Mouse (Mus musculus) hindbrain, embryonic 15.5 days (tissue): ENCODE results near the gene Serpina3g. TPM values are rescaled to one million over a fixed set of nuclear protein-coding genes. Genes with fewer than 3 reads are reported as not detected.

Source experiments
- ATAC-seq: fragments of 200-750 bp; cut with Nextera tagmentation; 2 replicates; pipeline ENCODE4 v1.8.0; 2017; ENCODE audit warnings: low read depth, moderate number of reproducible peaks, moderate TSS enrichment; ENCODE audit not compliant: low FRiP score
- H3K27ac ChIP-seq: fragments of 300-500 bp; sonication (generic); replicated peaks from 2 replicates; pipeline ENCODE4 v1.5.1; 2015; ENCODE audit warnings: mild to moderate bottlenecking, inconsistent platforms
- H3K27me3 ChIP-seq: fragments of 300-500 bp; sonication (generic); 2 replicates; pipeline ENCODE4 v1.6.1; 2015; ENCODE audit warnings: control low read depth, inconsistent platforms
- H3K36me3 ChIP-seq: fragments of 300-500 bp; sonication (generic); 2 replicates; pipeline ENCODE4 v1.6.1; 2015; ENCODE audit warnings: control low read depth, inconsistent platforms
- H3K4me1 ChIP-seq: fragments of 300-500 bp; sonication (generic); replicated peaks from 2 replicates; pipeline ENCODE4 v1.6.1; 2015; ENCODE audit warnings: control low read depth, inconsistent platforms
- H3K4me2 ChIP-seq: fragments of 300-500 bp; sonication (generic); 2 replicates; pipeline ENCODE4 v1.6.1; 2015; ENCODE audit warnings: moderate library complexity, mild to moderate bottlenecking, inconsistent platforms
- H3K4me3 ChIP-seq: fragments of 300-500 bp; sonication (generic); 2 replicates; pipeline ENCODE4 v1.5.1; 2015; ENCODE audit warnings: mild to moderate bottlenecking, inconsistent platforms
- H3K9ac ChIP-seq: fragments of 300-500 bp; sonication (generic); 2 replicates; pipeline ENCODE4 v1.6.1; 2015; ENCODE audit warnings: inconsistent platforms
- H3K9me3 ChIP-seq: fragments of 300-500 bp; sonication (generic); 2 replicates; pipeline ENCODE4 v1.6.1; 2016; ENCODE audit warnings: control low read depth, inconsistent platforms
- WGBS: fragments of 180-500 bp; shearing (Covaris S2); methylation state at CpG from one replicate; pipeline ENCODE4 v1.1.7; 2015; 5-methylcytosine and 5-hydroxymethylcytosine counted together
- polyA plus RNA-seq: library from polyadenylated mRNA; unstranded; fragments of >200 nt; fragmentation: Nextera tagmentation; extraction: Ambion mirVana; gene quantifications from 2 replicates; pipeline ENCODE4 v1.2.1, GENCODE M21; 2015

Serpina3g gene
- 0.88 and 2.4 TPM in 2 replicates for polyA plus RNA-seq

GRCm38 (mm10) chr12:104235915-104236314 lies at the start of gene Serpina3g:
Gene Serpina3g, plus strand, starts transcription at chr12:104236245.
- Histone ChIP-seq H3K36me3 (no peaks in the 10 kb centered on the region), H3K4me3 (no peak within 1 kb of the TSS), H3K9ac (no peak within 1 kb of the TSS), H3K27me3 (no peaks in the 10 kb centered on the region), H3K9me3 (no peaks in the 10 kb centered on the region), H3K27ac (no peak within 1 kb of the TSS), H3K4me2 (no peak within 1 kb of the TSS), H3K4me1 (no peaks in the 10 kb centered on the region)
- ATAC-seq = no peak
- WGBS = 83% methylated on average over 5 of the region's 5 CpGs

- H3K4me3 ChIP-seq = no peak overlapping the region
- no peaks in the 10 kb centered on the region for H3K9me3 ChIP-seq
- no peaks in the 10 kb centered on the region for H3K27me3 ChIP-seq
- ATAC-seq = no peak
- H3K9ac ChIP-seq = no peak overlapping the region
- H3K27ac ChIP-seq = no peak overlapping the region
- H3K4me2 ChIP-seq = no peak overlapping the region
- H3K4me1 ChIP-seq = no peaks in the 10 kb centered on the region
- no peaks in the 10 kb centered on the region for H3K36me3 ChIP-seq
- WGBS = 75% methylated on average over 2 of the region's 2 CpGs
Measured at GRCm38 (mm10) chr12:104189246-104189645, 46.8 kb upstream of the Serpina3g start.

GRCm38 (mm10) chr12:104190852-104191251 lies 45.2 kb upstream of the Serpina3g start:
- H3K4me1 ChIP-seq = no peaks in the 10 kb centered on the region
- no peak overlapping the region for H3K27ac ChIP-seq
- ATAC-seq = no peak
- no peaks in the 10 kb centered on the region for H3K27me3 ChIP-seq
- H3K4me2 ChIP-seq = no peak overlapping the region
- no peak overlapping the region for H3K4me3 ChIP-seq
- no peaks in the 10 kb centered on the region for H3K9me3 ChIP-seq
- H3K36me3 ChIP-seq = no peaks in the 10 kb centered on the region
- H3K9ac ChIP-seq = no peak overlapping the region

- no peak overlapping the region for H3K27ac ChIP-seq
- no peak overlapping the region for H3K4me3 ChIP-seq
- no peak overlapping the region for H3K4me2 ChIP-seq
- H3K36me3 ChIP-seq = no peaks in the 10 kb centered on the region
- no peaks in the 10 kb centered on the region for H3K9me3 ChIP-seq
- no peaks in the 10 kb centered on the region for H3K27me3 ChIP-seq
- no peak for ATAC-seq
- H3K9ac ChIP-seq = no peak overlapping the region
- H3K4me1 ChIP-seq = no peaks in the 10 kb centered on the region
- WGBS = 81% methylated on average over 4 of the region's 4 CpGs
Measured at GRCm38 (mm10) chr12:104209149-104209548, 26.9 kb upstream of the Serpina3g start.

- Histone ChIP-seq H3K4me3 (no peak overlapping the region), H3K4me1 (no peaks in the 10 kb centered on the region), H3K36me3 (no peaks in the 10 kb centered on the region), H3K27me3 (no peaks in the 10 kb centered on the region), H3K4me2 (no peak overlapping the region), H3K9ac (no peak overlapping the region), H3K9me3 (no peaks in the 10 kb centered on the region), H3K27ac (no peak overlapping the region)
- WGBS = 98% methylated on average over 2 of the region's 2 CpGs
- ATAC-seq = no peak
Measured at GRCm38 (mm10) chr12:104209802-104210201, 26.2 kb upstream of the Serpina3g start.

- Histone ChIP-seq H3K4me1 (no peaks in the 10 kb centered on the region), H3K9ac (no peak overlapping the region), H3K36me3 (no peaks in the 10 kb centered on the region), H3K4me2 (no peak overlapping the region), H3K4me3 (no peak overlapping the region), H3K27ac (no peak overlapping the region), H3K9me3 (no peaks in the 10 kb centered on the region), H3K27me3 (no peaks in the 10 kb centered on the region)
- WGBS = 60% methylated on average over 2 of the region's 2 CpGs
- ATAC-seq = no peak
Measured at GRCm38 (mm10) chr12:104213689-104214444, 22.2 kb upstream of the Serpina3g start.

GRCm38 (mm10) chr12:104214445-104214753 lies 21.6 kb upstream of the Serpina3g start, which contains the start of gene Serpina3f:
Gene Serpina3f, plus strand, starts transcription at chr12:104214544.
- ATAC-seq = no peak
- Histone ChIP-seq H3K36me3 (no peaks in the 10 kb centered on the region), H3K4me1 (no peaks in the 10 kb centered on the region), H3K9me3 (no peaks in the 10 kb centered on the region), H3K4me3 (no peak within 1 kb of the TSS), H3K27ac (no peak within 1 kb of the TSS), H3K9ac (no peak within 1 kb of the TSS), H3K27me3 (no peaks in the 10 kb centered on the region), H3K4me2 (no peak within 1 kb of the TSS)
- 64% methylated on average over 1 of the region's 1 CpGs for WGBS

- no peak for ATAC-seq
- 95% methylated on average over 1 of the region's 1 CpGs for WGBS
- no peak overlapping the region for H3K9ac ChIP-seq
Measured at GRCm38 (mm10) chr12:104215249-104215648, 20.8 kb upstream of the Serpina3g start.

GRCm38 (mm10) chr12:104221616-104222015 lies 14.4 kb upstream of the Serpina3g start:
- Histone ChIP-seq H3K36me3 (no peaks in the 10 kb centered on the region), H3K4me3 (no peak overlapping the region), H3K4me2 (no peak overlapping the region), H3K9ac (no peak overlapping the region), H3K27ac (no peak overlapping the region), H3K9me3 (no peaks in the 10 kb centered on the region), H3K4me1 (no peaks in the 10 kb centered on the region), H3K27me3 (no peaks in the 10 kb centered on the region)
- no peak for ATAC-seq
- 86% methylated on average over 1 of the region's 1 CpGs for WGBS

More at GRCm38 (mm10) chr12:104215249-104215648, 20.8 kb upstream of the Serpina3g start:
- Histone ChIP-seq H3K36me3 (no peaks in the 10 kb centered on the region), H3K27ac (no peak overlapping the region), H3K4me1 (no peaks in the 10 kb centered on the region), H3K9me3 (no peaks in the 10 kb centered on the region), H3K27me3 (no peaks in the 10 kb centered on the region), H3K4me2 (no peak overlapping the region), H3K4me3 (no peak overlapping the region)

GRCm38 (mm10) chr12:104223690-104224089 lies 12.4 kb upstream of the Serpina3g start:
- no peaks in the 10 kb centered on the region for H3K4me1 ChIP-seq
- no peak for ATAC-seq
- H3K36me3 ChIP-seq = no peaks in the 10 kb centered on the region
- no peaks in the 10 kb centered on the region for H3K27me3 ChIP-seq
- H3K4me3 ChIP-seq = no peak overlapping the region
- H3K4me2 ChIP-seq = no peak overlapping the region
- no peaks in the 10 kb centered on the region for H3K9me3 ChIP-seq
- 75% methylated on average over 1 of the region's 1 CpGs for WGBS
- no peak overlapping the region for H3K27ac ChIP-seq
- no peak overlapping the region for H3K9ac ChIP-seq

GRCm38 (mm10) chr12:104224598-104225300 lies 11.3 kb upstream of the Serpina3g start:
- WGBS = 65% methylated on average over 7 of the region's 7 CpGs
- no peaks in the 10 kb centered on the region for H3K36me3 ChIP-seq
- H3K4me2 ChIP-seq = no peak overlapping the region
- no peak overlapping the region for H3K27ac ChIP-seq
- no peak for ATAC-seq
- no peaks in the 10 kb centered on the region for H3K4me1 ChIP-seq
- no peaks in the 10 kb centered on the region for H3K9me3 ChIP-seq
- H3K9ac ChIP-seq = no peak overlapping the region
- no peak overlapping the region for H3K4me3 ChIP-seq
- no peaks in the 10 kb centered on the region for H3K27me3 ChIP-seq

GRCm38 (mm10) chr12:104230762-104231161 lies 5.3 kb upstream of the Serpina3g start:
- H3K4me1 ChIP-seq = no peaks in the 10 kb centered on the region
- no peak overlapping the region for H3K4me3 ChIP-seq
- H3K27ac ChIP-seq = no peak overlapping the region
- 81% methylated on average over 2 of the region's 2 CpGs for WGBS
- H3K9me3 ChIP-seq = no peaks in the 10 kb centered on the region
- H3K36me3 ChIP-seq = no peaks in the 10 kb centered on the region
- ATAC-seq = no peak
- no peaks in the 10 kb centered on the region for H3K27me3 ChIP-seq
- H3K9ac ChIP-seq = no peak overlapping the region
- H3K4me2 ChIP-seq = no peak overlapping the region
